Mouse (Mus musculus) embryonic facial prominence, embryonic 10.5 days (tissue): Measurements from ENCODE around the gene Myo16. TPM values are rescaled to one million over a fixed set of nuclear protein-coding genes. Genes with fewer than 3 reads are reported as not detected.
A peak's percentile ranks its signal among the peaks of the same experiment; 100 is the strongest.

Source experiments
- DNase-seq: peaks from one replicate; pipeline ENCODE4 v3.0.0-alpha.2; 2017; ENCODE audit warnings: low spot score
- H3K27ac ChIP-seq: fragments of 300-500 bp; sonication (generic); replicated peaks from 2 replicates; pipeline ENCODE4 v1.5.1; 2016; ENCODE audit warnings: mild to moderate bottlenecking
- H3K27me3 ChIP-seq: fragments of 300-500 bp; sonication (generic); replicated peaks from 2 replicates; pipeline ENCODE4 v1.6.1; 2016; ENCODE audit warnings: low read depth, mild to moderate bottlenecking; ENCODE audit not compliant: poor library complexity, severe bottlenecking
- H3K36me3 ChIP-seq: fragments of 300-500 bp; sonication (generic); replicated peaks from 2 replicates; pipeline ENCODE4 v1.6.1; 2016; ENCODE audit warnings: mild to moderate bottlenecking, moderate library complexity
- H3K4me1 ChIP-seq: fragments of 300-500 bp; sonication (generic); 2 replicates; pipeline ENCODE4 v1.6.1; 2016
- H3K4me3 ChIP-seq: fragments of 300-500 bp; sonication (generic); 2 replicates; pipeline ENCODE4 v1.5.1; 2016; ENCODE audit warnings: mild to moderate bottlenecking, moderate library complexity
- H3K9me3 ChIP-seq: fragments of 300-500 bp; sonication (generic); 2 replicates; pipeline ENCODE4 v1.6.1; 2016; ENCODE audit warnings: mild to moderate bottlenecking
- WGBS: fragments of 180-500 bp; shearing (Covaris S2); methylation state at CpG from one replicate; pipeline ENCODE4 v1.1.7; 2016; 5-methylcytosine and 5-hydroxymethylcytosine counted together
- polyA plus RNA-seq: library from polyadenylated mRNA; unstranded; fragments of >200 nt; fragmentation: Nextera tagmentation; extraction: Ambion mirVana; gene quantifications from 2 replicates; pipeline ENCODE4 v1.2.1, GENCODE M21; 2016

The Myo16 gene
- polyA plus RNA-seq, 1 experiment from 2014 or later, result 1.1 TPM

GRCm38 (mm10) chr8:10632603-10633002 is 478.9 kb downstream of the Myo16 start:
- Histone ChIP-seq H3K36me3 (no peaks in the 10 kb centered on the region), H3K27ac (0 out of 2 replicates have a peak overlapping the region, but pooled peaks have one; percentile 68), H3K9me3 (no peaks in the 10 kb centered on the region), H3K4me3 (no peak overlapping the region), H3K27me3 (no peaks in the 10 kb centered on the region), H3K4me1 (peaks cover 44% of the 10 kb centered on the region)
- 72% methylated on average over 6 of the region's 6 CpGs for WGBS
- DNase-seq, result no peak

- H3K27ac ChIP-seq, result peak overlapping the region; percentile 68
- H3K36me3 ChIP-seq, result no peaks in the 10 kb centered on the region
- no peaks in the 10 kb centered on the region for H3K27me3 ChIP-seq
- peak; percentile 59 for DNase-seq
- peak overlapping the region; percentile 29; the same call in 1 of the 2 replicates for H3K4me3 ChIP-seq
- 37% methylated on average over 12 of the region's 12 CpGs for WGBS
- H3K9me3 ChIP-seq, result no peaks in the 10 kb centered on the region
- H3K4me1 ChIP-seq, result peaks cover 44% of the 10 kb centered on the region
These were observed 479.8 kb downstream of the Myo16 start for GRCm38 (mm10) chr8:10633360-10634140.

- Histone ChIP-seq H3K4me3 (no peak overlapping the region), H3K9me3 (no peaks in the 10 kb centered on the region), H3K27ac (no peak overlapping the region), H3K4me1 (peaks cover 39% of the 10 kb centered on the region), H3K27me3 (no peaks in the 10 kb centered on the region), H3K36me3 (no peaks in the 10 kb centered on the region)
- DNase-seq, result no peak
- 76% methylated on average over 13 of the region's 13 CpGs for WGBS
These were observed 480.7 kb downstream of the Myo16 start for GRCm38 (mm10) chr8:10634421-10634820.

- Histone ChIP-seq H3K27ac (no peak overlapping the region), H3K4me1 (peaks cover 17% of the 10 kb centered on the region), H3K36me3 (no peaks in the 10 kb centered on the region), H3K4me3 (no peak overlapping the region), H3K27me3 (no peaks in the 10 kb centered on the region), H3K9me3 (no peaks in the 10 kb centered on the region)
- 92% methylated on average over 8 of the region's 8 CpGs for whole genome bisulfite sequencing
- no peak for DNase-seq
These were observed 485.2 kb downstream of the Myo16 start for GRCm38 (mm10) chr8:10638871-10639270.

- DNase-seq, result no peak
- no peak overlapping the region for H3K27ac ChIP-seq
- no peak overlapping the region for H3K4me3 ChIP-seq
- H3K36me3 ChIP-seq, result no peaks in the 10 kb centered on the region
- no peaks in the 10 kb centered on the region for H3K27me3 ChIP-seq
- H3K4me1 ChIP-seq, result peaks cover 11% of the 10 kb centered on the region; the same call in 1 of the 2 replicates
- no peaks in the 10 kb centered on the region for H3K9me3 ChIP-seq
- WGBS, result 88% methylated on average over 9 of the region's 9 CpGs
These were observed 486.6 kb downstream of the Myo16 start for GRCm38 (mm10) chr8:10640176-10640810.

- Histone ChIP-seq H3K4me1 (peaks cover 9% of the 10 kb centered on the region; the same call in 1 of the 2 replicates), H3K4me3 (no peak overlapping the region), H3K36me3 (no peaks in the 10 kb centered on the region), H3K27me3 (no peaks in the 10 kb centered on the region), H3K9me3 (no peaks in the 10 kb centered on the region), H3K27ac (no peak overlapping the region)
- DNase-seq, result no peak
- 79% methylated on average over 7 of the region's 7 CpGs for WGBS
These were observed 487.1 kb downstream of the Myo16 start for GRCm38 (mm10) chr8:10640859-10641258.

GRCm38 (mm10) chr8:10641343-10641742 is 487.6 kb downstream of the Myo16 start:
- Histone ChIP-seq H3K9me3 (no peaks in the 10 kb centered on the region), H3K27me3 (no peaks in the 10 kb centered on the region), H3K36me3 (no peaks in the 10 kb centered on the region), H3K4me3 (no peak overlapping the region), H3K27ac (no peak overlapping the region), H3K4me1 (peaks cover 7% of the 10 kb centered on the region; the same call in 1 of the 2 replicates)
- DNase-seq, result no peak

GRCm38 (mm10) chr8:10643244-10643643 is 489.5 kb downstream of the Myo16 start:
- H3K27me3 ChIP-seq, result no peaks in the 10 kb centered on the region
- H3K9me3 ChIP-seq, result no peaks in the 10 kb centered on the region
- no peak overlapping the region for H3K4me3 ChIP-seq
- peaks cover 7% of the 10 kb centered on the region; the same call in 1 of the 2 replicates for H3K4me1 ChIP-seq
- 89% methylated on average over 4 of the region's 4 CpGs for WGBS
- DNase-seq, result no peak
- H3K36me3 ChIP-seq, result no peaks in the 10 kb centered on the region
- no peak overlapping the region for H3K27ac ChIP-seq

- H3K9me3 ChIP-seq, result no peaks in the 10 kb centered on the region
- no peak overlapping the region; the same call in 1 of the 2 replicates for H3K27ac ChIP-seq
- no peaks in the 10 kb centered on the region for H3K36me3 ChIP-seq
- 50% methylated on average over 3 of the region's 3 CpGs for WGBS
- H3K4me1 ChIP-seq, result peaks cover 7% of the 10 kb centered on the region; the same call in 1 of the 2 replicates
- no peak overlapping the region for H3K4me3 ChIP-seq
- no peaks in the 10 kb centered on the region for H3K27me3 ChIP-seq
- no peak for DNase-seq
These were observed 490.8 kb downstream of the Myo16 start for GRCm38 (mm10) chr8:10644481-10644880.

GRCm38 (mm10) chr8:10645740-10646139 is 492.0 kb downstream of the Myo16 start:
- Histone ChIP-seq H3K27ac (no peak overlapping the region), H3K27me3 (no peaks in the 10 kb centered on the region), H3K4me1 (peaks cover 7% of the 10 kb centered on the region; the same call in 1 of the 2 replicates), H3K36me3 (no peaks in the 10 kb centered on the region), H3K4me3 (no peak overlapping the region), H3K9me3 (peaks cover under 1% of the 10 kb centered on the region; the same call in 1 of the 2 replicates)
- 87% methylated on average over 5 of the region's 5 CpGs for WGBS
- DNase-seq, result no peak

GRCm38 (mm10) chr8:10646485-10646884 is 492.8 kb downstream of the Myo16 start:
- Histone ChIP-seq H3K4me3 (no peak overlapping the region), H3K27ac (no peak overlapping the region), H3K9me3 (peaks cover 3% of the 10 kb centered on the region; the same call in 1 of the 2 replicates), H3K27me3 (no peaks in the 10 kb centered on the region), H3K4me1 (peaks cover 7% of the 10 kb centered on the region; the same call in 1 of the 2 replicates), H3K36me3 (no peaks in the 10 kb centered on the region)
- WGBS, result 81% methylated on average over 10 of the region's 10 CpGs
- DNase-seq, result no peak

- Histone ChIP-seq H3K4me1 (peaks cover 9% of the 10 kb centered on the region), H3K36me3 (no peaks in the 10 kb centered on the region), H3K9me3 (peaks cover 3% of the 10 kb centered on the region; the same call in 1 of the 2 replicates), H3K27me3 (no peaks in the 10 kb centered on the region), H3K4me3 (no peak overlapping the region), H3K27ac (no peak overlapping the region)
- no peak for DNase-seq
- WGBS, result 83% methylated on average over 12 of the region's 12 CpGs
These were observed 498.0 kb downstream of the Myo16 start for GRCm38 (mm10) chr8:10651546-10652315.
